Mouse (Mus musculus) forebrain, embryonic 10.5 days (tissue): ENCODE results near the gene Arsb. TPM values are rescaled to one million over a fixed set of nuclear protein-coding genes. Genes with fewer than 3 reads are reported as not detected.
"Not testable (repeated sequence)": the region's sequence is repeated elsewhere in the genome, so short reads cannot be mapped to it uniquely, and the experiment has no call there.

Experiments
- DNase-seq: peaks from one replicate; pipeline ENCODE4 v3.0.0-alpha.2; 2017; ENCODE audit warnings: low spot score; ENCODE audit errors: extremely low spot score
- H3K27ac ChIP-seq: fragments of 300-500 bp; sonication (generic); 2 replicates; pipeline ENCODE4 v1.5.1; 2016; ENCODE audit warnings: mild to moderate bottlenecking
- H3K27me3 ChIP-seq: fragments of 300-500 bp; sonication (generic); 2 replicates; pipeline ENCODE4 v1.6.1; 2016; ENCODE audit warnings: mild to moderate bottlenecking; ENCODE audit not compliant: poor library complexity, severe bottlenecking
- H3K36me3 ChIP-seq: fragments of 300-500 bp; sonication (generic); replicated peaks from 2 replicates; pipeline ENCODE4 v1.6.1; 2016; ENCODE audit warnings: mild to moderate bottlenecking, moderate library complexity
- H3K4me1 ChIP-seq: fragments of 300-500 bp; sonication (generic); 2 replicates; pipeline ENCODE4 v1.6.1; 2016
- H3K4me3 ChIP-seq: fragments of 300-500 bp; sonication (generic); 2 replicates; pipeline ENCODE4 v1.5.1; 2016; ENCODE audit warnings: mild to moderate bottlenecking, moderate library complexity
- H3K9me3 ChIP-seq: fragments of 300-500 bp; sonication (generic); 2 replicates; pipeline ENCODE4 v1.6.1; 2016; ENCODE audit warnings: mild to moderate bottlenecking, moderate library complexity
- WGBS: fragments of 180-500 bp; shearing (Covaris S2); methylation state at CpG from one replicate; pipeline ENCODE4 v1.1.7; 2016; 5-methylcytosine and 5-hydroxymethylcytosine counted together
- polyA plus RNA-seq: library from polyadenylated mRNA; unstranded; fragments of >200 nt; fragmentation: Nextera tagmentation; extraction: Ambion mirVana; gene quantifications from 2 replicates; pipeline ENCODE4 v1.2.1, GENCODE M21; 2016

Arsb gene
- polyA plus RNA-seq, 1 experiment from 2014 or later: 4.1 TPM

- Histone ChIP-seq H3K4me1 (0 out of 2 replicates have a peak, but pooled peaks cover 3% of the 10 kb centered on the region), H3K9me3 (peaks cover 5% of the 10 kb centered on the region; the same call in 1 of the 2 replicates), H3K4me3 (no peak overlapping the region), H3K27ac (no peak overlapping the region), H3K36me3 (0 out of 2 replicates have a peak, but pooled peaks cover 5% of the 10 kb centered on the region), H3K27me3 (no peaks in the 10 kb centered on the region)
- no peak for DNase-seq
- 89% methylated on average over 5 of the region's 5 CpGs for WGBS
Measured at GRCm38 (mm10) chr13:93797011-93797600, 25.7 kb downstream of the Arsb start.

DNA sequence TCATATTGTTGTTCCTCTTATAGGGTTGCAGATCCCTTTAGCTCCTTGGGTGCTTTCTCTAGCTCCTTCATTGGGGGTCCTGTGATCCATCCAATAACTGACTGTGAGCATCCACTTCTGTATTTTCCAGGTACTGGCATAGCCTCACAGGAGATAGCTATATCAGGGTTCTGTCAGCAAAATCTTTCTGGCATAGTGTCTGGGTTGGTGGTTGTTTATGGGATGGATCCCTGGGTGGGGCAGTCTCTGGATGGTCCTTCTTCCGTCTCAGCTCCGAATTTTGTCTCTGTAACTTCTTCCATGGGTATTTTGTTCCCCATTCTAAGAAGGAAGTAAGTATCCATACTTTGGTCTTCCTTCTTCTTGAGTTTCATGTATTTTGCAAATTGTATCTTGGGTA is 38.9 kb downstream of the Arsb start:
- not testable (repeated sequence) for H3K27me3 ChIP-seq, H3K27ac ChIP-seq, DNase-seq, H3K4me1 ChIP-seq, H3K4me3 ChIP-seq, H3K9me3 ChIP-seq, H3K36me3 ChIP-seq
- 96% methylated on average over 2 of the region's 2 CpGs for WGBS

GRCm38 (mm10) chr13:93814081-93814480 is 42.7 kb downstream of the Arsb start:
- Histone ChIP-seq H3K4me3 (no peak overlapping the region), H3K27ac (no peak overlapping the region), H3K27me3 (no peaks in the 10 kb centered on the region), H3K9me3 (no peaks in the 10 kb centered on the region), H3K4me1 (peaks cover 8% of the 10 kb centered on the region), H3K36me3 (no peaks in the 10 kb centered on the region)
- WGBS: 94% methylated on average over 6 of the region's 6 CpGs
- DNase-seq: no peak

DNA sequence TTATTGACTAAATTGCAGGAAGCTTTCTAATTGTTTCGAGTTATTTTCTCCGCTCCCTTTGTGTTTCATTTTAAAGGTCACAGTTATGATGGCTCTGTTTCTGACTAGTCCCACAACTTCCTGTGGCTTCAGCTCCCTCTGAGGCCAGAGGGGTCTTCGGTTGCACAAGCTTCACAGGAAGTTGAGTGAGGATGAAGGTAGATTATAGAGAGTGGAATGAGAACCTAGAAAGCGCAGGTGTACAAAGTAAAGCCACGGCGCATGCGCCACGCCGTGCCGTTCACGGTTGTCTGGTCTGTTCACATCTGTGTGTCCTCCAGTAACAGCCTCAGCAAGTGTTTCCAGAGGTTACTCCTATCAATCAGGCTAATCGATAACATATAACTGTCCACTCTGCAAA is 43.2 kb downstream of the Arsb start:
- H3K36me3 ChIP-seq: no peaks in the 10 kb centered on the region
- no peak overlapping the region for H3K4me3 ChIP-seq
- no peak overlapping the region for H3K27ac ChIP-seq
- no peaks in the 10 kb centered on the region for H3K27me3 ChIP-seq
- no peak for DNase-seq
- H3K4me1 ChIP-seq: peaks cover 8% of the 10 kb centered on the region
- WGBS: 95% methylated on average over 12 of the region's 12 CpGs
- no peaks in the 10 kb centered on the region; the same call in 1 of the 2 replicates for H3K9me3 ChIP-seq

DNA sequence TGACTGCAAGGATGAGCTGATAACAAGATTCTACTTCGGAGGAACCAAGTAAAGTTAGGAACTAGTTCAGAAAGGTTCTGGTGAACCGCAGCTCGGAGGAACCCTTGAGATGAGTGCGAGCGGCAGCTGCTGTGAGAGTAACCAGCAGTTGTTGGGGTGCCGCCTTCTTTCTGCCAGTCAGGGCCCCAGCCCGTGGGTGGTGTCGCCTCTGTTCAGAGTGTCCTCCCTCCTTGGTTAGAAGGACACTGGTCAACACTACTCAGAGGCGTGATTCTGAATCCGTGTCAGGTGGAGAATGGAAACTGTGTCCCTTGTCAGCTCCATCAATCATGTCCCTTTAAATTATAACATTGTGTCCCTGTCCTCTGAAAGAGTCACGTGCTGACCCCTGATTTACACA is 43.7 kb downstream of the Arsb start:
- no peak for DNase-seq
- WGBS: 90% methylated on average over 11 of the region's 11 CpGs
- H3K36me3 ChIP-seq: no peaks in the 10 kb centered on the region
- H3K27ac ChIP-seq: no peak overlapping the region
- no peaks in the 10 kb centered on the region; the same call in 1 of the 2 replicates for H3K9me3 ChIP-seq
- no peaks in the 10 kb centered on the region for H3K27me3 ChIP-seq
- H3K4me3 ChIP-seq: no peak overlapping the region
- H3K4me1 ChIP-seq: peaks cover 8% of the 10 kb centered on the region

DNA sequence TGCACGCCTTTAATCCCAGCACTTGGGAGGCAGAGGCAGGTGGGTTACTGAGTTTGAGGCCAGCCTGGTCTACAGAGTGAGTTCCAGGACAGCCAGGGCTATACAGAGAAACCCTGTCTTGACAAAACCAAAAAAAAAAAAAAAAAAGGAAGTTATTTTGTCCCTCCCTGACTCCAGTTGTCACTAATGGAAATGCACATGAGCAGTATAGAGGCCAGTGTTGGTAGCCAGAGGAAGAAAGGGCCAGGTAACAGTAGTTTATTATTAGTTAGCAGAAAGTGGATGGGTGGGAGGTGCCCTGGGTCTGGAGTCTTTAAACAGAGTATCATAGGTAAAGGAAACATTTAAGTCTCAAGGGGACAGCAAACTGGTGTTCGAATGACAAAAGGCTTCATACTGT is 44.7 kb downstream of the Arsb start:
- H3K27ac ChIP-seq: no peak overlapping the region
- no peaks in the 10 kb centered on the region for H3K27me3 ChIP-seq
- WGBS: 86% methylated on average over 2 of the region's 2 CpGs

DNA sequence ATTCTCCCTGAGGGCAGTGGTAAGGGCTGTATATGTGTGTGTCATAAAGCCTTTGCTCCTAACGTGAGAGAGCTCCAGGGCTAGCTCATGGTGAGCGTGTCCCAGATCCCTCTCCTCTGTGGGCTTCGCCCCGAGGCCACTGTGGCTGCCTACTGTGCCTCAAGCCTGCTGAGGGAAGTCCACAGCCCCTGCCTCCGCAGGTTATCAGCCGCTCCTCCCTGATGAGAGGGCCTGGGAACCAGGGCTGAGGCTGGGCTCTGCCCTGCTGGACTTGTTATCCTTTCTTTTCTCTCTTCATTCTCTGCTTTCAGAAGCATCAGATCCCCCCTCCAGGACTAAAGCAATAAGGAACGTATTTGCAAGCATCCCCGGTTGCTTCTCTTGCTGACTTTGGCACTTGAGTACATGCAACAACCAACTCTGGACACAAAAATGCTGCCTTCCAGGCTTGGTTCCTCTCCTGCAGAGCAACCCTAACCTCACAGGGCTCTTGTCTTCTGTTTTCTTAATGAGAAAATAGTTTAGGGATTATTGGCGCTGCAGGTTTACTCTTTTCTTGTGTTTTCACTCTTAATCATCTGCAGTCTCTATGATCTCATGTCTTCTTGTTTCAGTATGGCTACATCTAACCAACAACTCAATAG is 45.4 kb downstream of the Arsb start:
- H3K27ac ChIP-seq: peak overlapping the region; percentile 66; the same call in 1 of the 2 replicates
- H3K27me3 ChIP-seq: no peaks in the 10 kb centered on the region
- peak; percentile 16 for DNase-seq
- H3K9me3 ChIP-seq: no peaks in the 10 kb centered on the region; the same call in 1 of the 2 replicates
- peaks cover 8% of the 10 kb centered on the region for H3K4me1 ChIP-seq
- H3K4me3 ChIP-seq: no peak overlapping the region
- no peaks in the 10 kb centered on the region for H3K36me3 ChIP-seq
- 37% methylated on average over 9 of the region's 9 CpGs for WGBS

More for the DNA sequence above, 44.7 kb downstream of the Arsb start:
- Histone ChIP-seq H3K9me3 (no peaks in the 10 kb centered on the region; the same call in 1 of the 2 replicates), H3K4me1 (peaks cover 8% of the 10 kb centered on the region), H3K36me3 (no peaks in the 10 kb centered on the region), H3K4me3 (no peak overlapping the region)
- no peak for DNase-seq

GRCm38 (mm10) chr13:93820173-93820572 is 48.7 kb downstream of the Arsb start:
- Histone ChIP-seq H3K9me3 (no peaks in the 10 kb centered on the region; the same call in 1 of the 2 replicates), H3K27me3 (no peaks in the 10 kb centered on the region), H3K4me1 (peaks cover 8% of the 10 kb centered on the region), H3K4me3 (no peak overlapping the region), H3K36me3 (no peaks in the 10 kb centered on the region), H3K27ac (no peak overlapping the region)
- DNase-seq: no peak
- 91% methylated on average over 4 of the region's 4 CpGs for WGBS

GRCm38 (mm10) chr13:93822001-93822400 is 50.6 kb downstream of the Arsb start:
- Histone ChIP-seq H3K9me3 (no peaks in the 10 kb centered on the region; the same call in 1 of the 2 replicates), H3K4me3 (no peak overlapping the region), H3K36me3 (no peaks in the 10 kb centered on the region), H3K4me1 (peaks cover 2% of the 10 kb centered on the region), H3K27me3 (no peaks in the 10 kb centered on the region), H3K27ac (no peak overlapping the region)
- 88% methylated on average over 6 of the region's 6 CpGs for WGBS
- DNase-seq: no peak

DNA sequence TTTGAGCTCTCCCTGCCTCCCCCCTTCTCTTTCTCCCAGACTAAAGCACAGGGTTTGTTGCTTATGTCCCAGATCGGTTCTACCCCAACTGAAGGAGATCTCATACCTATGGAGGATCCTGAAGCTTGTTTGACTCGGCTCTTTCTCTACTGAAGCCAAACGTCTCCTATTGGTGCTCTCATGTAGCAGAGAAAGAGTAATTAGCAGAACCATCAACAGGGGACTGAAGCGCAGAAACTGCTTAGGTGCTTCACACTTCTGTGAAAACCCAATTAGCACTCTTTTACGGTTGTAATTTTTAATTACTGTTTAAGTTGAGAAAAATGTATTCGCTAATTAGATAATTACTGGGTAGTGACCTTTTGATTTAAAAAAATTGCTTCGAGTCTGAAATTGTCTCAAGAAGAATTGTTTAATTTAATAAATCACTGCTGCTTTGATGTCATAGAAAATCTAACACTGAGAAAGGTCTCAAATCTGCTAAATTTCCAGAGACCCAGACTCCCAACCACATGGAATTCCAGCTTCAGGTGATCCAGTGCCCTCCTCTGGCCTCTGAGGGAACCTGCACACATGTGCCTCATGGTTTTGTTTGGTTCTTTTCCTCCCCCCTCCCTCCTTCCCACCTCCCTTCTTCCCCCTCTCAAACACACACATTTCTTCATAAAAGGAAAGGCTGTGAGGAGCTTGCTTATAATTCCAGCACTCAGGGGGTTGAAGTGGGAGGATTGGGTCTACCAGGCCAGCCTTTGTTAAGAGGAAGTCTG is 54.5 kb downstream of the Arsb start:
- WGBS: 86% methylated on average over 7 of the region's 7 CpGs
- Histone ChIP-seq H3K4me3 (no peak overlapping the region), H3K36me3 (no peaks in the 10 kb centered on the region), H3K27ac (no peak overlapping the region), H3K27me3 (no peaks in the 10 kb centered on the region), H3K4me1 (no peaks in the 10 kb centered on the region), H3K9me3 (no peaks in the 10 kb centered on the region)
- no peak for DNase-seq

GRCm38 (mm10) chr13:93827745-93828144 is 56.3 kb downstream of the Arsb start:
- DNase-seq: no peak
- no peak overlapping the region for H3K27ac ChIP-seq
- no peaks in the 10 kb centered on the region for H3K9me3 ChIP-seq
- 89% methylated on average over 2 of the region's 2 CpGs for WGBS
- no peaks in the 10 kb centered on the region for H3K27me3 ChIP-seq
- H3K36me3 ChIP-seq: no peaks in the 10 kb centered on the region
- H3K4me3 ChIP-seq: no peak overlapping the region
- no peaks in the 10 kb centered on the region for H3K4me1 ChIP-seq

DNA sequence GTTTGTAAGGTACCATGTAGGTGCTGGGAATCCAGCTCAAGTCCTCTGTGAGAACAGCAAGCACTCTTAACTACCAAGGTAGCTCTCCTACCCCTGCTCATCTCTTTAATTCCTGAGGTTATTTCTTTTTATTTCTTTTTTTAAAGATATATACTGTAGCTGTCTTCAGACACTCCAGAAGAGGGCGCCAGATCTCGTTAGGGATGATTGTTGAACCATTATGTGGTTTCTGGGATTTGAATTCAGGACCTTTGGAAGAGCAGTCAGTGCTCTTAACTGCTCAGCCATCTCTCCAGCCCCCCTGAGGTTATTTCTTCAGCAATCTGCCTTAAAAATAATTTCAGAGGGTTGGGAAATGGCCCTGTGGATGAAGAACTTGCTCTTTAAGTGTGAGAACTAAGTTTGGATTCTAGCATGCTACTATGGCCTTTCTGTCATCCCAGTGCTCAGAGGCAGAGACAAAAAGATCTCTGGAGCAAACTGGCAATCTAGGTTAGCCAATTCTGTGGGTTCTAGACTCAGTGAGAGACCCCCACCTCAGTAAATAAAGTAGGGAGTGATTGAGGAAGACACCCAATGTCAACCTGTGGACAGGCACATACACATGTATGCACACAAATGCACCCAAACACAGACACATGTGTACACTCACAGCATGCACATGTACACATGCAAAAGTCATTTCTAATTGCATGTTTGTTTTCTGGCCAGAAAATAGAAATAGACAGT is 58.3 kb downstream of the Arsb start:
- no peak overlapping the region for H3K4me3 ChIP-seq
- H3K9me3 ChIP-seq: no peaks in the 10 kb centered on the region
- no peaks in the 10 kb centered on the region for H3K4me1 ChIP-seq
- 55% methylated on average over 2 of the region's 2 CpGs for WGBS
- no peaks in the 10 kb centered on the region for H3K36me3 ChIP-seq
- DNase-seq: no peak
- H3K27me3 ChIP-seq: no peaks in the 10 kb centered on the region
- H3K27ac ChIP-seq: no peak overlapping the region
